Mouse (Mus musculus) cerebellum, adult 2 months (tissue): Measurements from ENCODE around the gene Sarnp.

Source experiments
- CTCF ChIP-seq: fragments of 200-500 bp; IDR thresholded peaks from 2 replicates; pipeline ENCODE4 v1.5.1; 2011; ENCODE audit warnings: low read depth, mild to moderate bottlenecking, control low read depth, low read length, moderate library complexity, borderline replicate concordance; ENCODE audit not compliant: insufficient read depth
- POLR2A ChIP-seq: fragments of 200-500 bp; IDR thresholded peaks from 2 replicates; pipeline ENCODE4 v1.6.1; 2011; ENCODE audit warnings: low read length, control low read depth, borderline replicate concordance; ENCODE audit not compliant: insufficient read depth

GRCm38 (mm10) chr10:128896807-128897206, 79.7 kb downstream of the Sarnp start:
- TF ChIP-seq POLR2A: no peak
- no peak for TF ChIP-seq CTCF
